Mouse (Mus musculus): ENCODE data around the gene Elp5. TPM values are rescaled to one million over a fixed set of nuclear protein-coding genes. Genes with fewer than 3 reads are reported as not detected.

The Elp5 gene
- polyA plus RNA-seq, 1 experiment from 2014 or later, result 169 TPM

DNA sequence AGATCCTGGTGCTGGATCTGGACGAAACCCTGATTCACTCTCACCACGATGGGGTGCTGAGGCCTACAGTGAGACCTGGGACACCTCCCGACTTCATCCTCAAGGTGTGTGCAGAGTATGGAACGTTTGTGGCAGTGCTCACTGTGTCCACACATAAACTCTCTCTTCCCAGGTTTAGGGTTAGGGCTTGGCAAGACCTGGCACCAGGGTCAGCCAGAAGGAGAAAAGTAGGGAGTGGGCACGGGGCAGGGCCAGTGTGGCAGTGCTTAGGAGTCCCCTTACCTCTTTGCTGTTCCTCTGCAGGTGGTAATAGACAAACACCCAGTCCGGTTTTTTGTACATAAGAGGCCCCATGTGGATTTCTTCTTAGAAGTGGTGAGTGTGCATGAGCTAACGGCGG is 2.1 kb upstream of the Elp5 start:
- ATAC-seq (ENCODE audit: low FRiP score) (no peak), DNase-seq (ENCODE audit: low spot score) (no peak)
- peaks cover 20% of the 10 kb centered on the region for H3K4me1 ChIP-seq (replicated peaks; ENCODE audit: control insufficient read depth, insufficient read depth, low read length)
- H3K4me2 ChIP-seq (replicated peaks), result no peak overlapping the region
- H3K4me3 ChIP-seq (replicated peaks; ENCODE audit: low read length), result no peak overlapping the region
- no peaks in the 10 kb centered on the region for H3K9me3 ChIP-seq (ENCODE audit: control insufficient read depth, low read length)
- no peak overlapping the region for H3K9ac ChIP-seq
- H3K36me3 ChIP-seq (replicated peaks; ENCODE audit: control insufficient read depth, insufficient read depth), result peaks cover 58% of the 10 kb centered on the region
- WGBS, result 91% methylated on average over 8 of the region's 8 CpGs
- H3K27me3 ChIP-seq (ENCODE audit: control insufficient read depth, insufficient read depth, low read length), result no peaks in the 10 kb centered on the region
- no peak overlapping the region for H3K27ac ChIP-seq

DNA sequence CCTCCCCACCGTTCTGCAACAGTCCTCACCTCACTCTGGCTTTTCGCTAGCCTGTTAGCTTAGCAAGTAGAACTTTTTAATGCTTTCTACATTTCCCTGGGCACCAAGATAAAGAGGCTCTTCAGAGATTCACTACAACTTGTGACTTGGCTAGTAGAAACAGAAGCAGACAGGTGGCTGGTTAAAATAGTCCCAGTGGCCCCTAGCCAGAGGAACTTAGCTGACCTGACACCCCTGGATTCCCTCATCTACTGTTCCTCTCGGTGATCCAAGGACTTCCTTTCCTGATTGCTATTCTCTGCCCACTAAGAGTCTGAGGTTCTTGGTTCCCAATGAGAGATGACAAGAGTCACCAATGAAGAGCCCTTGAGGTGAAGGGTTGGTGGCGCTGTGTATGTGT is 1.1 kb upstream of the Elp5 start:
- no peak overlapping the region for H3K27ac ChIP-seq
- 91% methylated on average over 4 of the region's 4 CpGs for WGBS
- no peaks in the 10 kb centered on the region for H3K9me3 ChIP-seq (ENCODE audit: control insufficient read depth, low read length)
- H3K9ac ChIP-seq, result peak overlapping the region; percentile 100; the same call in 1 of the 2 replicates
- H3K27me3 ChIP-seq (ENCODE audit: control insufficient read depth, insufficient read depth, low read length), result no peaks in the 10 kb centered on the region
- ATAC-seq (ENCODE audit: low FRiP score), result no peak
- 0 out of 2 replicates have a peak overlapping the region, but pooled peaks have one; percentile 100 for H3K4me3 ChIP-seq (replicated peaks; ENCODE audit: low read length)
- peaks cover 27% of the 10 kb centered on the region for H3K4me1 ChIP-seq (replicated peaks; ENCODE audit: control insufficient read depth, insufficient read depth, low read length)
- H3K4me2 ChIP-seq (replicated peaks), result peak overlapping the region; percentile 72
- H3K36me3 ChIP-seq (replicated peaks; ENCODE audit: control insufficient read depth, insufficient read depth), result peaks cover 48% of the 10 kb centered on the region
- no peak for DNase-seq (ENCODE audit: low spot score)

DNA sequence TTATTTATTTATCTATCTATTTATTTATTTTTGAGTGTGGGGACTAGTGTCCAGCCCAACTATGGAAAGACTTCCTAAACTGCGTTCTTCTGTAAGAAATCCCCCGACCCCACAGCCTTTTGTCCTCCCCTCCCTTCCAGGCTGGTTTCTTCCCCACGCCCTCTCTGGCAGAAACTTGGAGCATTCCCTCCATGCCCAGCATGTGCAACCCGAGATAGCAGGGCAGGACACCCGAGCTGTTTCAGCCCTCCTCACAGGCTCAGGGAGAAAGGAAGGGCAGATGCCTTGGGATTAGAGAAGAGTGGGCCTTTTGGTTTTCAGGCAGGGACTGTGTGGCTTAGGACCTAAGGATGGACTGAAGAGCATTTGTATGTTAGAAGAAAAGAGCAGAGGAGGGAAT is 560 bp upstream of the Elp5 start:
- H3K4me1 ChIP-seq (replicated peaks; ENCODE audit: control insufficient read depth, insufficient read depth, low read length), result peaks cover 27% of the 10 kb centered on the region
- WGBS, result 50% methylated on average over 5 of the region's 5 CpGs
- no peaks in the 10 kb centered on the region for H3K27me3 ChIP-seq (ENCODE audit: control insufficient read depth, insufficient read depth, low read length)
- peak overlapping the region; percentile 100; the same call in 1 of the 2 replicates for H3K4me3 ChIP-seq (replicated peaks; ENCODE audit: low read length)
- H3K9ac ChIP-seq, result peak overlapping the region; percentile 100
- no peaks in the 10 kb centered on the region for H3K9me3 ChIP-seq (ENCODE audit: control insufficient read depth, low read length)
- DNase-seq (ENCODE audit: low spot score) (no peak), ATAC-seq (ENCODE audit: low FRiP score) (no peak)
- peaks cover 43% of the 10 kb centered on the region for H3K36me3 ChIP-seq (replicated peaks; ENCODE audit: control insufficient read depth, insufficient read depth)
- peak overlapping the region; percentile 72 for H3K4me2 ChIP-seq (replicated peaks)
- no peak overlapping the region for H3K27ac ChIP-seq

DNA sequence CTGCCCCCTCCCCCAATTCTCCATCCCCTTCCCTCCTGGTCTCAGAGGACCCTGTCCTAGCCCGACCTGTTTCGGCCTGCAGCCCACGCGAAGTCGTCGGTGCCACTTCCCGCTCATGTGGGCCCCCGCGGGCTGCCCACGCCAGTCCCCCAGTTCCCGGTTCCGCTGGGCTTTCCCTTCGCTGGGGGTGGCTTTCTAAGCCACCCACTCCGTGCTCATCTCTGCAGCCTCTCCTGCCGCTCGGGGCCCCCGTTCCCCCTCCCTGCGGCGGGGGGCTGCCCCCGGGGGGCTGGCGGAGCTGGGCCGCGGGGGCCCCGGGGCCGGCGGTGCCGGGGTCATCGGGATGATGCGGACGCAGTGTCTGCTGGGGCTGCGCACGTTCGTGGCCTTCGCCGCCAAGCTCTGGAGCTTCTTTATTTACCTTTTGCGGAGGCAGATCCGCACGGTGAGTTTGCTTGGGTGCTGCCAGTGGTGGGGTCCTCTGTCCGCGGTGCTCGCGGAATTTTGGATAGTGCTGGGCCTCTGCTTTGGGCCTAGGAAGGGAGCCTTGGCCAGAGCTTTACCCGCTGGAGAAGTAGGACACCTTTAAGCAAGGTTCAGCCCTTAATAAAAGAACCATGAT is 1.1 kb downstream of the Elp5 start, which contains the start of gene Ctdnep1:
Ctdnep1 (plus strand) TSS at position 16 of the 622 bp plus-strand sequence.
- Histone ChIP-seq H3K27me3 (ENCODE audit: control insufficient read depth, insufficient read depth, low read length) (no peaks in the 10 kb centered on the region), H3K27ac (peak within 1 kb of the TSS; percentile 100), H3K9ac (peak within 1 kb of the TSS; percentile 100), H3K4me3 (replicated peaks; ENCODE audit: low read length) (peak within 1 kb of the TSS; percentile 100), H3K4me1 (replicated peaks; ENCODE audit: control insufficient read depth, insufficient read depth, low read length) (peaks cover 27% of the 10 kb centered on the region), H3K4me2 (replicated peaks) (peak within 1 kb of the TSS; percentile 72), H3K36me3 (replicated peaks; ENCODE audit: control insufficient read depth, insufficient read depth) (peaks cover 39% of the 10 kb centered on the region), H3K9me3 (ENCODE audit: control insufficient read depth, low read length) (no peaks in the 10 kb centered on the region)
- peak; percentile 41; the same call in 1 of the 2 replicates for ATAC-seq (ENCODE audit: low FRiP score)
- WGBS, result under 1% methylated on average over 35 of the region's 43 CpGs
- DNase-seq (ENCODE audit: low spot score), result no peak

DNA sequence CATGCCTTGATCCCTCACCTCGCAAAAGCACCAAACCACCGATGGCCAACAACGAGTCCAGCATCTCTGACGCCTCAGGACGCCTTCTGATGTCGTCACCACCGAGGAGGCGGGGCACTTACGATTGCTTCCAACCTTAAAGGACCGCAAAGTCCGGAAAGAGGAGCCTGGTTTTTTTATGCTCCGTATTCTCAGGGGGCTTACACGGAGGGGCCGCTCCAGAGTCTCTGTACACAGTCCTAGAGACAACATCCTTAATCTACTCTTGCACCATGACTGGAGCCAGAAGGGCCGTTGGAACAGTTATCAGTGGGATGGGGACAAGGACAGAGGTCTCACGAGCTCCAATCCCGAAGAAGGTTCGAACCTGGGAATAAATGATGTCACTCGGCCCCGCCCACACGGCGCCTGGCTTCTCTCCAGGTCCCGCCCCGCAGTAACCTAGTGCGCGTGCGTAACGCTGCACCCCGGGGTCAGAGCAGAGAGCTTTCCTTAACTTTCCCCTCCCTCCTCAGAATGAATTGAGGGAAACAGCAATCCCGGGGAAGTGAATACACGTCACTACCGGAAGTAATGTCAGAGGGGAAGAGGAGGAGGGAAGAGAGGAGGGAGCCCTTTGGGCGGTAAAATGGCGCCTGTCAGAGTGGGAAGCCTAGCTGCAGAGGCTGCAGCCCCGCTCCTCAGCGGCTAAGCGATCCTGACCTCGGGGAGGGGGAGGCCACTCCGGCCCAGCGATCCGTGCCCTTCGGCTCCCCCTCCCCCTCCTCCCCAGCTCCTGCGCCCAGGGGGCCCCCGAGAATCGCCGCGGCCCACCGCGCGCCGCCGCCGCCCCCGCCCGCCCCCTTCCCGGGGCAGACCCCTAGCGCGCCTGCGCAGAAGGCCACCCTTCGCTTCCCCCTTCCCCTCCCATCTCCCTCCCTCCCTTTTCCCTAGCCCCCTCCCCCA is 1.8 kb downstream of the Elp5 start:
- Histone ChIP-seq H3K27me3 (ENCODE audit: control insufficient read depth, insufficient read depth, low read length) (no peaks in the 10 kb centered on the region), H3K9ac (peak overlapping the region; percentile 100), H3K27ac (peak overlapping the region; percentile 100), H3K4me2 (replicated peaks) (peak overlapping the region; percentile 72), H3K4me3 (replicated peaks; ENCODE audit: low read length) (peak overlapping the region; percentile 100), H3K4me1 (replicated peaks; ENCODE audit: control insufficient read depth, insufficient read depth, low read length) (peaks cover 27% of the 10 kb centered on the region), H3K36me3 (replicated peaks; ENCODE audit: control insufficient read depth, insufficient read depth) (peaks cover 39% of the 10 kb centered on the region), H3K9me3 (ENCODE audit: control insufficient read depth, low read length) (no peaks in the 10 kb centered on the region)
- peak; percentile 100 for DNase-seq (ENCODE audit: low spot score)
- peak; percentile 94 for ATAC-seq (ENCODE audit: low FRiP score)
- WGBS, result under 1% methylated on average over 33 of the region's 60 CpGs

DNA sequence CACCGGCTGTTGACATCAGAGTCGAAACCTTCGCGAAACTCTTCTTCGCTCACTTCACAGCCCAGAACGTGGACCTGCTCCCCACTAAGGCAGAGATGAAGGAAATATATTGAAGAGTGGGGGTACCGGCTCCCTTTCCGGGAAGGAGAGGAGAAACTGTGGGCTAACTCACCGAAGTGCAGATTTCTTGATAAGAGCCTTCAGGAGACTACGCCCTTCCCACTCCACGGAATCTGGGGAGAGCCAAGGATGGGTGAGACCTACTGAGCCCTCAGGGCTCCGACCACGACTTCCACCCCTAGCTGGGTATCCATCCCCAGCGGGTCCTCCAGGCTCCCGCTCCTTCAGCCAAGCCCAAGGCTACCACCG is 2.5 kb downstream of the Elp5 start:
- WGBS, result 3% methylated on average over 16 of the region's 16 CpGs
- Histone ChIP-seq H3K9me3 (ENCODE audit: control insufficient read depth, low read length) (no peaks in the 10 kb centered on the region), H3K4me1 (replicated peaks; ENCODE audit: control insufficient read depth, insufficient read depth, low read length) (peaks cover 27% of the 10 kb centered on the region), H3K27ac (peak overlapping the region; percentile 100), H3K4me3 (replicated peaks; ENCODE audit: low read length) (peak overlapping the region; percentile 100), H3K4me2 (replicated peaks) (peak overlapping the region; percentile 72), H3K27me3 (ENCODE audit: control insufficient read depth, insufficient read depth, low read length) (no peaks in the 10 kb centered on the region), H3K9ac (peak overlapping the region; percentile 78), H3K36me3 (replicated peaks; ENCODE audit: control insufficient read depth, insufficient read depth) (peaks cover 39% of the 10 kb centered on the region)
- DNase-seq (ENCODE audit: low spot score) (no peak), ATAC-seq (ENCODE audit: low FRiP score) (no peak)

DNA sequence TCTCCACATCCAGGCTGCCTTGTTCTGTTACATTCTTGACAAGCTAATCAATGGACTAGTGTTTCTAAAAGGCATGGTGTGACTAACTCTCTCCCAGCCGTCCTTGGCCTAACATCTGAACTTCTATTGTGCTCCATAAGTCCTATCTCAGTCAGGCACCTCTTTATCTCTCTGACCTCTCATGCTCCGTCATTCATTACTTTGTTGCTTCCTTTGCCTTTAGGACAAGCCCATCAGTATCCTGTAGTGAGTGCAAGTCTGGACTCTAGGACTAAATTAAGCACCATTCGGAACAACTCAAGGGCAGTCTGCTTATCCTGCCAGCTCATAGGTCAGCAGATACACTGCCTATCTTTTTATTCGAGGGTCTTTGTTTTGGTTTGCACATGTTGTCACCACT is 6.0 kb downstream of the Elp5 start:
- no peak overlapping the region for H3K4me3 ChIP-seq (replicated peaks; ENCODE audit: low read length)
- H3K27ac ChIP-seq, result no peak overlapping the region
- H3K36me3 ChIP-seq (replicated peaks; ENCODE audit: control insufficient read depth, insufficient read depth), result peaks cover 61% of the 10 kb centered on the region
- no peaks in the 10 kb centered on the region for H3K27me3 ChIP-seq (ENCODE audit: control insufficient read depth, insufficient read depth, low read length)
- no peak overlapping the region for H3K4me2 ChIP-seq (replicated peaks)
- no peaks in the 10 kb centered on the region for H3K9me3 ChIP-seq (ENCODE audit: control insufficient read depth, low read length)
- no peak overlapping the region for H3K9ac ChIP-seq
- ATAC-seq (ENCODE audit: low FRiP score), result no peak
- peaks cover 10% of the 10 kb centered on the region for H3K4me1 ChIP-seq (replicated peaks; ENCODE audit: control insufficient read depth, insufficient read depth, low read length)
- no peak for DNase-seq (ENCODE audit: low spot score)
- WGBS, result 92% methylated on average over 4 of the region's 4 CpGs

DNA sequence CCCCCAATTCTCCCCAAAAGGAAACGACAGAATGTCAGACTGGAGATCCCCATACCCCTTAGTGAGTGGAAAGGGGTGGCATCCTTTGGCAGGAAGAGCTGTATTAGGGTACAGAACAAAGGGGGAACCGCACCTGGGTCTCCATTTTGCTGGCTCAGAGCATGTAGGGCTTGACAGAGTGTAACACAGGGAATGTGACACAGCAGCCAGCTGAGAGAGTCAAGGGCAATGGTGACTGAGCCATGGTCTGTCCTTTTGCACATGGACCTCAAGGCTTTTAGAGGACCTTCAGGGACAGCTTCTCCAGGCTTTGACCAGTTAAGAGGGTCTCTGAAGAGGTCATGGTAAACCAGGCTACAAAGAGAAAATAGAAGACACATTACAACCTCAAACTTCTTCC is 7.4 kb downstream of the Elp5 start:
- H3K36me3 ChIP-seq (replicated peaks; ENCODE audit: control insufficient read depth, insufficient read depth), result peaks cover 71% of the 10 kb centered on the region
- no peaks in the 10 kb centered on the region for H3K27me3 ChIP-seq (ENCODE audit: control insufficient read depth, insufficient read depth, low read length)
- no peak overlapping the region for H3K4me2 ChIP-seq (replicated peaks)
- 98% methylated on average over 2 of the region's 2 CpGs for WGBS
- H3K4me1 ChIP-seq (replicated peaks; ENCODE audit: control insufficient read depth, insufficient read depth, low read length), result peaks cover 10% of the 10 kb centered on the region
- ATAC-seq (ENCODE audit: low FRiP score) (no peak), DNase-seq (ENCODE audit: low spot score) (no peak)
- H3K4me3 ChIP-seq (replicated peaks; ENCODE audit: low read length), result no peak overlapping the region
- no peak overlapping the region for H3K9ac ChIP-seq
- no peak overlapping the region for H3K27ac ChIP-seq
- no peaks in the 10 kb centered on the region for H3K9me3 ChIP-seq (ENCODE audit: control insufficient read depth, low read length)

DNA sequence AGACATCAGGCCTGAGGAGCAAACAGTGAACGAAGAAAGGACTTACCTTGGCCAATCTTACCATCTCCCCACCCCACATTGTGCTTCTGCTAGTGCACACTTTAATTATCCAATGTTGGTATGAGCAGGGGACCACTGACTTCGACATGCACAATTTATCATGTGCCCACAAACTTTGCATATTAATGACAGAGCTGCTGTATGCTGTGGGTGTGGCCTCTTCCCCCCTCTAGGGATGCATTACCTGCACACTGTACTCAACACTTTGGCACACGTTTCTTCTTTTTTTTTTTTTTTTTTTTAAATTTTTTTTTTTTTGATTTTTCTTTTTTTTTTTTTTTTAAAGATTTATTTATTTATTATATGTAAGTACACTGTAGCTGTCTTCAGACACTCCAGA is 11.5 kb downstream of the Elp5 start:
- ATAC-seq (ENCODE audit: low FRiP score), result no peak
- 82% methylated on average over 3 of the region's 3 CpGs for WGBS
- Histone ChIP-seq H3K27me3 (ENCODE audit: control insufficient read depth, insufficient read depth, low read length) (peaks cover 30% of the 10 kb centered on the region), H3K4me2 (replicated peaks) (no peak overlapping the region), H3K4me1 (replicated peaks; ENCODE audit: control insufficient read depth, insufficient read depth, low read length) (0 out of 2 replicates have a peak, but pooled peaks cover 5% of the 10 kb centered on the region), H3K4me3 (replicated peaks; ENCODE audit: low read length) (no peak overlapping the region), H3K9me3 (ENCODE audit: control insufficient read depth, low read length) (no peaks in the 10 kb centered on the region), H3K27ac (no peak overlapping the region), H3K9ac (no peak overlapping the region), H3K36me3 (replicated peaks; ENCODE audit: control insufficient read depth, insufficient read depth) (peaks cover 74% of the 10 kb centered on the region)
- no peak for DNase-seq (ENCODE audit: low spot score)

Data from hindbrain, embryonic 14.5 days (tissue).